Mouse (Mus musculus): Measurements from ENCODE around the gene Bcl11a. TPM values are rescaled to one million over a fixed set of nuclear protein-coding genes. Genes with fewer than 3 reads are reported as not detected.

Bcl11a gene
- polyA plus RNA-seq, 1 experiment from 2014 or later: 105 TPM

- Histone ChIP-seq H3K36me3 (replicated peaks) (no peaks in the 10 kb centered on the region), H3K9ac (no peak overlapping the region), H3K4me3 (no peak overlapping the region), H3K4me2 (no peak overlapping the region), H3K9me3 (no peaks in the 10 kb centered on the region), H3K4me1 (no peaks in the 10 kb centered on the region), H3K27ac (no peak overlapping the region), H3K27me3 (replicated peaks) (no peaks in the 10 kb centered on the region)
- no peak for ATAC-seq (replicated peaks)
- WGBS: 89% methylated on average over 6 of the region's 6 CpGs
Measured at GRCm38 (mm10) chr11:24178823-24179476, 101.1 kb downstream of the Bcl11a start.

- 23% methylated on average over 7 of the region's 7 CpGs for WGBS
- no peak for ATAC-seq (replicated peaks)
- no peaks in the 10 kb centered on the region for H3K4me1 ChIP-seq
Measured at GRCm38 (mm10) chr11:24180040-24180439, 102.2 kb downstream of the Bcl11a start.

GRCm38 (mm10) chr11:24183501-24183900, 105.6 kb downstream of the Bcl11a start:
- no peaks in the 10 kb centered on the region for H3K27me3 ChIP-seq (replicated peaks)
- H3K4me1 ChIP-seq: no peaks in the 10 kb centered on the region
- H3K9me3 ChIP-seq: no peaks in the 10 kb centered on the region
- no peaks in the 10 kb centered on the region for H3K36me3 ChIP-seq (replicated peaks)
- no peak overlapping the region for H3K9ac ChIP-seq
- 93% methylated on average over 7 of the region's 7 CpGs for WGBS
- H3K4me2 ChIP-seq: no peak overlapping the region
- no peak overlapping the region for H3K4me3 ChIP-seq
- no peak overlapping the region for H3K27ac ChIP-seq
- no peak for ATAC-seq (replicated peaks)

More at GRCm38 (mm10) chr11:24180040-24180439, 102.2 kb downstream of the Bcl11a start:
- no peak overlapping the region for H3K27ac ChIP-seq
- H3K27me3 ChIP-seq (replicated peaks): no peaks in the 10 kb centered on the region
- H3K4me3 ChIP-seq: no peak overlapping the region
- H3K36me3 ChIP-seq (replicated peaks): no peaks in the 10 kb centered on the region
- H3K4me2 ChIP-seq: no peak overlapping the region
- H3K9ac ChIP-seq: no peak overlapping the region
- no peaks in the 10 kb centered on the region for H3K9me3 ChIP-seq

- H3K9me3 ChIP-seq: no peaks in the 10 kb centered on the region
- no peaks in the 10 kb centered on the region for H3K27me3 ChIP-seq (replicated peaks)
- no peaks in the 10 kb centered on the region for H3K36me3 ChIP-seq (replicated peaks)
- WGBS: 75% methylated on average over 5 of the region's 5 CpGs
- H3K9ac ChIP-seq: no peak overlapping the region
- H3K4me2 ChIP-seq: no peak overlapping the region
- H3K27ac ChIP-seq: no peak overlapping the region
- H3K4me3 ChIP-seq: no peak overlapping the region
- ATAC-seq (replicated peaks): no peak
- no peaks in the 10 kb centered on the region for H3K4me1 ChIP-seq
Measured at GRCm38 (mm10) chr11:24184932-24185331, 107.1 kb downstream of the Bcl11a start.

- WGBS: 83% methylated on average over 3 of the region's 3 CpGs
- no peak overlapping the region for H3K27ac ChIP-seq
- H3K4me3 ChIP-seq: no peak overlapping the region
Measured at GRCm38 (mm10) chr11:24190411-24190810, 112.6 kb downstream of the Bcl11a start.

GRCm38 (mm10) chr11:24196460-24197190, 118.8 kb downstream of the Bcl11a start:
- no peaks in the 10 kb centered on the region for H3K4me1 ChIP-seq
- H3K36me3 ChIP-seq (replicated peaks): no peaks in the 10 kb centered on the region
- no peaks in the 10 kb centered on the region for H3K9me3 ChIP-seq
- no peaks in the 10 kb centered on the region for H3K27me3 ChIP-seq (replicated peaks)
- WGBS: 74% methylated on average over 4 of the region's 4 CpGs
- no peak overlapping the region for H3K9ac ChIP-seq
- H3K27ac ChIP-seq: no peak overlapping the region
- ATAC-seq (replicated peaks): no peak
- no peak overlapping the region for H3K4me3 ChIP-seq
- no peak overlapping the region for H3K4me2 ChIP-seq

More at GRCm38 (mm10) chr11:24190411-24190810, 112.6 kb downstream of the Bcl11a start:
- ATAC-seq (replicated peaks): no peak
- Histone ChIP-seq H3K9ac (no peak overlapping the region), H3K9me3 (no peaks in the 10 kb centered on the region), H3K4me1 (no peaks in the 10 kb centered on the region), H3K4me2 (no peak overlapping the region), H3K27me3 (replicated peaks) (no peaks in the 10 kb centered on the region), H3K36me3 (replicated peaks) (no peaks in the 10 kb centered on the region)

- Histone ChIP-seq H3K36me3 (replicated peaks) (no peaks in the 10 kb centered on the region), H3K4me2 (no peak overlapping the region), H3K27ac (no peak overlapping the region), H3K27me3 (replicated peaks) (no peaks in the 10 kb centered on the region), H3K9ac (no peak overlapping the region), H3K9me3 (no peaks in the 10 kb centered on the region), H3K4me3 (no peak overlapping the region), H3K4me1 (no peaks in the 10 kb centered on the region)
- ATAC-seq (replicated peaks): no peak
- 53% methylated on average over 1 of the region's 1 CpGs for WGBS
Measured at GRCm38 (mm10) chr11:24197424-24197823, 119.6 kb downstream of the Bcl11a start.

GRCm38 (mm10) chr11:24199560-24199959, 121.7 kb downstream of the Bcl11a start:
- H3K27me3 ChIP-seq (replicated peaks): no peaks in the 10 kb centered on the region
- H3K9me3 ChIP-seq: no peaks in the 10 kb centered on the region
- H3K4me1 ChIP-seq: no peaks in the 10 kb centered on the region
- H3K4me3 ChIP-seq: no peak overlapping the region
- H3K9ac ChIP-seq: no peak overlapping the region
- H3K27ac ChIP-seq: no peak overlapping the region
- no peak overlapping the region for H3K4me2 ChIP-seq
- H3K36me3 ChIP-seq (replicated peaks): no peaks in the 10 kb centered on the region
- WGBS: 94% methylated on average over 3 of the region's 3 CpGs
- no peak for ATAC-seq (replicated peaks)

- Histone ChIP-seq H3K27ac (no peak overlapping the region), H3K4me3 (no peak overlapping the region)
- WGBS: 76% methylated on average over 5 of the region's 5 CpGs
Measured at GRCm38 (mm10) chr11:24200310-24200709, 122.5 kb downstream of the Bcl11a start.

GRCm38 (mm10) chr11:24201223-24201622, 123.4 kb downstream of the Bcl11a start:
- 74% methylated on average over 4 of the region's 4 CpGs for WGBS

More at GRCm38 (mm10) chr11:24200310-24200709, 122.5 kb downstream of the Bcl11a start:
- Histone ChIP-seq H3K27me3 (replicated peaks) (no peaks in the 10 kb centered on the region), H3K9me3 (no peaks in the 10 kb centered on the region), H3K4me1 (no peaks in the 10 kb centered on the region), H3K36me3 (replicated peaks) (no peaks in the 10 kb centered on the region), H3K4me2 (no peak overlapping the region), H3K9ac (no peak overlapping the region)
- ATAC-seq (replicated peaks): no peak

GRCm38 (mm10) chr11:24202641-24203361, 124.9 kb downstream of the Bcl11a start:
- Histone ChIP-seq H3K9ac (no peak overlapping the region), H3K27ac (no peak overlapping the region), H3K27me3 (replicated peaks) (no peaks in the 10 kb centered on the region), H3K4me2 (no peak overlapping the region), H3K4me1 (no peaks in the 10 kb centered on the region), H3K36me3 (replicated peaks) (no peaks in the 10 kb centered on the region), H3K9me3 (no peaks in the 10 kb centered on the region), H3K4me3 (no peak overlapping the region)
- no peak for ATAC-seq (replicated peaks)
- 25% methylated on average over 7 of the region's 7 CpGs for WGBS

More at GRCm38 (mm10) chr11:24201223-24201622, 123.4 kb downstream of the Bcl11a start:
- H3K9ac ChIP-seq: no peak overlapping the region
- H3K36me3 ChIP-seq (replicated peaks): no peaks in the 10 kb centered on the region
- ATAC-seq (replicated peaks): no peak
- H3K4me1 ChIP-seq: no peaks in the 10 kb centered on the region
- H3K27me3 ChIP-seq (replicated peaks): no peaks in the 10 kb centered on the region
- no peak overlapping the region for H3K4me3 ChIP-seq
- no peak overlapping the region for H3K27ac ChIP-seq
- no peaks in the 10 kb centered on the region for H3K9me3 ChIP-seq
- H3K4me2 ChIP-seq: no peak overlapping the region

GRCm38 (mm10) chr11:24203489-24203888, 125.6 kb downstream of the Bcl11a start:
- no peak for ATAC-seq (replicated peaks)
- H3K4me2 ChIP-seq: no peak overlapping the region
- no peak overlapping the region for H3K27ac ChIP-seq
- no peak overlapping the region for H3K4me3 ChIP-seq
- H3K9ac ChIP-seq: no peak overlapping the region
- no peaks in the 10 kb centered on the region for H3K4me1 ChIP-seq
- no peaks in the 10 kb centered on the region for H3K9me3 ChIP-seq
- WGBS: 100% methylated on average over 1 of the region's 1 CpGs
- H3K27me3 ChIP-seq (replicated peaks): no peaks in the 10 kb centered on the region
- no peaks in the 10 kb centered on the region for H3K36me3 ChIP-seq (replicated peaks)
